Mouse (Mus musculus) hindbrain, embryonic 11.5 days (tissue): ENCODE data around the gene Madd. TPM values are rescaled to one million over a fixed set of nuclear protein-coding genes. Genes with fewer than 3 reads are reported as not detected.

Experiments used
- ATAC-seq: fragments of 200-750 bp; cut with Nextera tagmentation; 2 replicates; pipeline ENCODE4 v1.8.0; 2017; ENCODE audit warnings: mild to moderate bottlenecking, moderate TSS enrichment, moderate library complexity; ENCODE audit not compliant: low FRiP score
- DNase-seq: peaks from one replicate; pipeline ENCODE4 v3.0.0-alpha.2; 2015; ENCODE audit warnings: low spot score
- H3K27ac ChIP-seq: fragments of 300-500 bp; sonication (generic); 2 replicates; pipeline ENCODE4 v1.5.1; 2014; ENCODE audit warnings: mild to moderate bottlenecking, low read depth, low read length
- H3K27me3 ChIP-seq: fragments of 300-500 bp; sonication (generic); 2 replicates; pipeline ENCODE4 v1.6.1; 2014; ENCODE audit warnings: mild to moderate bottlenecking, low read length, moderate library complexity, mixed read lengths; ENCODE audit not compliant: control insufficient read depth, insufficient read depth
- H3K36me3 ChIP-seq: fragments of 300-500 bp; sonication (generic); 2 replicates; pipeline ENCODE4 v1.6.1; 2014; ENCODE audit warnings: mild to moderate bottlenecking, low read length, moderate library complexity, mixed read lengths; ENCODE audit not compliant: control insufficient read depth, insufficient read depth
- H3K4me1 ChIP-seq: fragments of 300-500 bp; sonication (generic); replicated peaks from 2 replicates; pipeline ENCODE4 v1.6.1; 2014; ENCODE audit warnings: low read length, mixed read lengths; ENCODE audit not compliant: control insufficient read depth, insufficient read depth
- H3K4me2 ChIP-seq: fragments of 300-500 bp; sonication (generic); replicated peaks from 2 replicates; pipeline ENCODE4 v1.6.1; 2014; ENCODE audit warnings: mild to moderate bottlenecking, low read depth, low read length
- H3K4me3 ChIP-seq: fragments of 300-500 bp; sonication (generic); 2 replicates; pipeline ENCODE4 v1.5.1; 2014; ENCODE audit warnings: low read depth, low read length
- H3K9ac ChIP-seq: fragments of 300-500 bp; sonication (generic); 2 replicates; pipeline ENCODE4 v1.6.1; 2014; ENCODE audit warnings: low read depth, low read length
- H3K9me3 ChIP-seq: fragments of 300-500 bp; sonication (generic); 2 replicates; pipeline ENCODE4 v1.6.1; 2016; ENCODE audit warnings: low read length; ENCODE audit not compliant: control insufficient read depth
- WGBS: fragments of 180-500 bp; shearing (Covaris S2); extraction: QIAGEN DNeasy Blood & Tissue Kit; methylation state at CpG from one replicate; pipeline ENCODE4 v1.1.7; 2014; 5-methylcytosine and 5-hydroxymethylcytosine counted together
- polyA plus RNA-seq: library from polyadenylated mRNA; unstranded; fragments of >200 nt; fragmentation: Nextera tagmentation; extraction: Ambion mirVana; gene quantifications from 2 replicates; pipeline ENCODE4 v1.2.1, GENCODE M21; 2014

Madd gene
- 18.6 and 23.7 TPM in 2 replicates for polyA plus RNA-seq

DNA sequence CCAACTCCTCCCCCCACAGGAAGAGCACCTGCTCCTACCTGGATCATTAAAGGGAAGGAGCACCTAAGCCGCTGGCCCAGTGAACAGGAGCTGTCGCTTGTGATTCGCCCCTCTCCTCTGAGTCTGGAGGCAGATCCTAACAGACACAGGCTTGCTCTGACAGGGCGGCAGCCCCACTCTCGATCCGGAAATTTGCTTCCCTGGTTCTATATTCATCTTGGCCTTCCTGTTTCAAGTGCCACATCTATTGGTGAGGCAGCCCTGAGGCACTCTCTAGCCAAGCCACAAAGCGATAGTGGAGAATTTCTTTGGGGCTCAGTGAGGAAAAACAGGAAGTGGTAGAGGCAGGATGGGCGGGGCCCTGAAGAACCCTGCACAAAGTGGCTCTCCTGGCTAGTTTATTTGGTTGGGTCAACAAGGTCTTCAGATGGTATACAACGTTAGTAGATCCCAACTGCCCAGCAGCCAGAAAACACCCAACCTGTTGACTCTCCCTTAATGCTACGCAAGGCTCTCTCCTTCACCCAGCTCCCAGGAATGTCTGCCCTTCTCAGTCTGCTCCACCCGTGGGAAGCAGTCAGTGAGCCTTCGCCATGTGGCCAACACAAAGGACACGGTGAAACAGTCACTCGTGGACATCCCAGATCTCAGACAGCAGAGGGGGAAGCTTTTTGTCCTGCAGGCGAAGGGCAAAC, at the start of gene Madd:
Gene Madd (minus strand): TSS at position 127 of the 695 bp plus-strand sequence.
- peak within 1 kb of the TSS; percentile 64 for H3K9ac ChIP-seq
- H3K27ac ChIP-seq: peak within 1 kb of the TSS; percentile 80
- no peaks in the 10 kb centered on the region for H3K36me3 ChIP-seq
- peak; percentile 2; the same call in 1 of the 2 replicates for ATAC-seq
- no peaks in the 10 kb centered on the region for H3K9me3 ChIP-seq
- peak within 1 kb of the TSS; percentile 82 for H3K4me2 ChIP-seq
- 68% methylated on average over 15 of the region's 15 CpGs for WGBS
- no peaks in the 10 kb centered on the region for H3K4me1 ChIP-seq
- DNase-seq: no peak
- H3K4me3 ChIP-seq: peak within 1 kb of the TSS; percentile 94
- no peaks in the 10 kb centered on the region for H3K27me3 ChIP-seq

DNA sequence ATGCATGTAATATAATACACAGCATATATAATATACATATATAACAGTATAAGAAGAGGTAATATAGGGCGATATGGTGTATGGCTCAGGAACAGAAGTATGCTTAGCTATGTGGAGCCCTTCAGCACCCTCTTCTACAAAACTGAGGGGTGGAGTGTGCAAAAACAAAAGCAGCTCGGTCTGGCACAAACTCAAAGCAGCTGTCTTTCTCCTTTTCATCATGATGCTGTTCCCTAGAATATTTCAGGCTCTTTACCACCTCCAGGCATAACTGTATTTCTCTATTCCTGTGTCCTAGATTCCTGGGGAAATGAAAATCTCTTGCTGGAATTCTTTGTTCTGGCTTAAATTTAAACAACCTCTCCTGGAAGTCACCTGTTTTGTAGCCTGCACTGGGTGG, 46.1 kb upstream of the Madd start:
- ATAC-seq (no peak), DNase-seq (no peak)
- Histone ChIP-seq H3K4me1 (no peaks in the 10 kb centered on the region), H3K4me3 (no peak overlapping the region), H3K36me3 (no peaks in the 10 kb centered on the region), H3K4me2 (no peak overlapping the region), H3K27me3 (no peaks in the 10 kb centered on the region), H3K27ac (no peak overlapping the region), H3K9ac (no peak overlapping the region), H3K9me3 (no peaks in the 10 kb centered on the region)
- WGBS: 86% methylated on average over 2 of the region's 2 CpGs

DNA sequence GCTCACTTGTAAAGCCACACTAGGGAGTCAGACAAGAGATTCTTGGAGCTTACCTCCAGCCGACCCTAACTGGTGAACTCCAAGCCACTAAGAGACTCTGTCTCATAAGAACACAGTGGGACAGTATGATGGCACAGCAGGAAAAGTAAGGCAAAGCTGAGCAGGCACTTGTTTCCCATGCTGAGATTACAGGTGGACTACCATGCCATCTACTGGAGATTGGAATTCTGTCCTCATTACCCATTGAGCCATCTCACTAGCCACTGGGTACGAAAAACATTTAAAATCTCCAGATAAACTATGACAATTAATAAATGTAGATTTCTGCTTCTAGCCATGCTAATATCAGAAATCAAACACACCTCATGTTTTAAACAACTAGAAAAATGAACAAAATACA, 40.0 kb upstream of the Madd start:
- H3K27me3 ChIP-seq: no peaks in the 10 kb centered on the region
- no peaks in the 10 kb centered on the region for H3K36me3 ChIP-seq
- no peak overlapping the region for H3K4me2 ChIP-seq
- ATAC-seq (no peak), DNase-seq (no peak)
- H3K4me3 ChIP-seq: no peak overlapping the region
- H3K4me1 ChIP-seq: no peaks in the 10 kb centered on the region
- H3K9me3 ChIP-seq: no peaks in the 10 kb centered on the region
- no peak overlapping the region for H3K27ac ChIP-seq
- 85% methylated on average over 2 of the region's 2 CpGs for WGBS
- no peak overlapping the region for H3K9ac ChIP-seq

DNA sequence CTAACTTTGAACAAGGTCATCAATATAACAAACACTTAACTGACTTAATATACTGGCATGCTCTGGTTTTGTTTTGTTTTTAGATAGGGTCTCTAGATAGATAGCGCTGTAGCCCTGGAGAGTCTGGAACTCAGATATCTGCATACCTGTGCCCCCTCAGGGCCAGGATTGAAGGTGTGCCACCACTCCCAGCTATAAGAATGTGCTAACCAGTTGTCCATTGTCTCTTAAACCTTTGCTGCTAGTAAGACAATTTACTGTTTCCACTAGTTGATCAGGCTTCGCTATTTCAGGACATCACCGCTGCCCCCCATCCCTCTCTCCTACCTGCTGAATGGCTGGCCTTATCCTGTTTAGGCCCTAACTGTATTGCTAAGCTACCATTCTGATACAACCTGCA, 36.9 kb upstream of the Madd start:
- no peak for ATAC-seq
- H3K4me2 ChIP-seq: no peak overlapping the region
- H3K36me3 ChIP-seq: no peaks in the 10 kb centered on the region
- no peak for DNase-seq
- no peak overlapping the region for H3K4me3 ChIP-seq
- H3K9me3 ChIP-seq: no peaks in the 10 kb centered on the region
- no peak overlapping the region for H3K9ac ChIP-seq
- no peak overlapping the region for H3K27ac ChIP-seq
- WGBS: 96% methylated on average over 3 of the region's 3 CpGs
- H3K4me1 ChIP-seq: no peaks in the 10 kb centered on the region
- no peaks in the 10 kb centered on the region for H3K27me3 ChIP-seq

DNA sequence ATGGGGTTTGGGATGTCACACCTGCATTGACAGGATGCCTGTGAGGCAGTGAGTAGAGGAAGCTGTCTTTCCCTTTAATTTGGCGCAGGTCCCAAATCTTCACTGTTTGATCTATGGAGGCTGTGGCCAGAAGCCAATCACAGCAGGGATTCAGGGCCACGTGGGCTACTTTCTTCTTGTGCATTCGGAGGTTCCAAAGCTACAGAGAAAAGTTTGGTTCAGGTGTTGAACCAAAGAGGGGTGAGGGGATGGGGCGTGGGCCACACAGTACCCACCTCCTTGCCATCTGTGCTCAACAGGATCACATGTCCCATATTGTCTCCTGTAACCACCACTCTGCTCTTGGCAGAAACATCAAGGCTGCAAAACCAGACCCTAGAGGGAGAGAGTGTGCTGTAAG, 33.4 kb upstream of the Madd start:
- no peaks in the 10 kb centered on the region for H3K27me3 ChIP-seq
- H3K4me3 ChIP-seq: no peak overlapping the region
- 80% methylated on average over 4 of the region's 4 CpGs for WGBS
- H3K9ac ChIP-seq: no peak overlapping the region
- H3K27ac ChIP-seq: no peak overlapping the region
- no peaks in the 10 kb centered on the region for H3K4me1 ChIP-seq
- 0 out of 2 replicates have a peak, but pooled peaks cover 4% of the 10 kb centered on the region for H3K36me3 ChIP-seq
- ATAC-seq (no peak), DNase-seq (no peak)
- H3K9me3 ChIP-seq: no peaks in the 10 kb centered on the region
- H3K4me2 ChIP-seq: no peak overlapping the region

DNA sequence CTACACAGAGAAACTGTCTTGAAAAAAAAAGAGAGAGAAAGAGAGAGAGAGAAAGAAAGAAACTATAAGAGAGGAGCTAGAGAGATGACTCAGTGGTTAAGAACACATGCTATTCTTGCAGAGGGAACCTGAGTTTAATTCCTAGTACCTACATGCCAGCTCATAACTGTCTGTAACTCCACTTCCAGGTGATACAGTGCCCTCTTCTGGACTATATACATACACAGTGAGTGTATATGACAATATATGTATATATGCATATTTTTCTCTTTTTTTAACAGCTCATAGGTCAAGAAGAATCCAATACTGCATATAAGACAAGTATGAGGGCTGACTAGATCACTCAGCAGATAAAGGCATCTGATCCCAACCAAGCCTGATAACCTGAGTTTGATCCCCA, 29.7 kb upstream of the Madd start:
- Histone ChIP-seq H3K4me3 (no peak overlapping the region), H3K4me1 (no peaks in the 10 kb centered on the region), H3K4me2 (no peak overlapping the region), H3K9me3 (no peaks in the 10 kb centered on the region), H3K36me3 (0 out of 2 replicates have a peak, but pooled peaks cover 8% of the 10 kb centered on the region), H3K27me3 (no peaks in the 10 kb centered on the region), H3K27ac (no peak overlapping the region), H3K9ac (no peak overlapping the region)
- DNase-seq: no peak
- no peak for ATAC-seq

DNA sequence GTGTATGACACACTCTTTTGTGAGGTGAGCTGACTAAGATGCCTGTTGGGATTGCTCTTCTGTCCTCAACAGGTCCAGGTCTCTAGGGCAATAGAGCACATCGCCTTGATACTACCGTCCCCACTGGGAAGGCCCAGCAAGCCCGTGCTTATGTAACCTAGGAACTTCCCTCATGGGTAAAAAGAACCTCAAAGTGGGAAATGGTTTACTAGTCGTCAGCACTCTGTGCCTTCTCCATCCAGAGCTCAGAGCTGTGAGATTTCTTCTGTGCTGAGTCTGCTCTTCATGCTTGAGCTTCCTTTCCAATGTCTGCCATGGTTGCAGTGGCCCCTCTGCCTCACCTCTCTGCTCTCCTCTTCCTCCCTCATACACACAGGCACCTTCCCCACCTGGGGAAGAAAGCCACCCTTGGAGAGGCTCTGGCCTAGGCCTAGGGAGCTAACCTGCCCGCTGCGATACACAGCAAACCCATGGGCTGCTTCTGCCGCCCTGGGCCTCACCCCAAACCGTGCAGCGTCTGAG, 22.7 kb upstream of the Madd start:
- Histone ChIP-seq H3K27me3 (no peaks in the 10 kb centered on the region), H3K9me3 (no peaks in the 10 kb centered on the region), H3K4me1 (no peaks in the 10 kb centered on the region; the same call in 1 of the 2 replicates), H3K4me2 (no peak overlapping the region), H3K9ac (no peak overlapping the region), H3K36me3 (peaks cover 15% of the 10 kb centered on the region), H3K27ac (no peak overlapping the region), H3K4me3 (no peak overlapping the region)
- DNase-seq (no peak), ATAC-seq (no peak)
- 89% methylated on average over 9 of the region's 9 CpGs for WGBS

DNA sequence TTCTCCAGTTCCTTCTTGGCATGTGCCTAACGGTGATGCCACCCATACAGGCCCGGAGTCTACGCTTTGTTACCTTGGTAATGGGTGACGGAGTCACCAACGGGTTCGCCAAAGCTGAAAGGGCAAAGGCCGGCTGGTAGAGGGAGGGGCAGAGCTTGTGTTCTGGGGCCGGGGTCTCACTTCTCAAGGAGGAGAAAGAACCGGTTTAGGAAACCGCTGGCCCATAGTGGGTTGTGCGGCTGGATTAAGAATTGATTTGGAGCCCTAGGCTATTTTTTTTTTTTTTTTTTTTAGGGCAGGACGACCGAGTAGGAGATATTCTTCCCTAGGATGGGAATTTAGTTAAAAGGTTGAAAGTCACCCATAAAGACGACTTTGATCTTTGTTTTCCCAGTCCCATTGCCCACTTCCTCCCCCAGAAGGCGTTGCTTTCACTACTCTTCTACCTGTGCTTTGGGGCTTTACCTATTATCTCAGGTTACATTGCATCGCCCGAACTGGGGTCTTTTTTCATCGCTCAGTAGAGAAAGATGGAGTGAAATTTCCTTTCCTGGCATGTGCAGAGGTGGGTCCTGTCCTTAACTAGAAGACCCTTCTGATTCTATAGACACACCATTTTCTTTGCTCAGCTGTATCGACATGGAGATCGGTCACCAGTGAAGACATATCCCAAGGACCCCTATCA, 19.5 kb upstream of the Madd start:
- no peak for DNase-seq
- Histone ChIP-seq H3K4me3 (peak overlapping the region; percentile 79), H3K9me3 (no peaks in the 10 kb centered on the region), H3K27ac (peak overlapping the region; percentile 87), H3K4me1 (no peaks in the 10 kb centered on the region; the same call in 1 of the 2 replicates), H3K9ac (peak overlapping the region; percentile 89), H3K27me3 (no peaks in the 10 kb centered on the region), H3K4me2 (peak overlapping the region; percentile 60), H3K36me3 (peaks cover 11% of the 10 kb centered on the region)
- ATAC-seq: no peak; the same call in 1 of the 2 replicates
- 11% methylated on average over 20 of the region's 20 CpGs for WGBS
